Mouse (Mus musculus) MEL (cell line): ENCODE data around the gene Gramd1a. TPM values are rescaled to one million over a fixed set of nuclear protein-coding genes. Genes with fewer than 3 reads are reported as not detected.

ENCODE experiments used
- DNase-seq: peaks from one replicate; pipeline ENCODE4 v3.0.0; 2011; ENCODE audit warnings: low read depth, low spot score
- H3K27ac ChIP-seq: 2 replicates; pipeline ENCODE4 v1.5.1; 2012; ENCODE audit warnings: low read depth, mild to moderate bottlenecking, control low read depth, low read length, moderate library complexity; ENCODE audit not compliant: control insufficient read depth
- H3K27me3 ChIP-seq, 2 experiments: fragments of 150-350 bp in 1 of 2; sonication (generic) in 1 of 2; 2 replicates each; pipeline ENCODE4 v1.6.1; 2012; ENCODE audit warnings: low read length in 2 of 2, mild to moderate bottlenecking in 2 of 2, improper control_type of control experiment in 1 of 2, moderate library complexity in 1 of 2; ENCODE audit not compliant: insufficient read depth in 2 of 2, control insufficient read depth in 1 of 2
- H3K36me3 ChIP-seq, 2 experiments: 2 replicates each; pipeline ENCODE4 v1.6.1; 2012 to 2014; ENCODE audit warnings: low read length in 2 of 2, improper control_type of control experiment in 1 of 2, inconsistent platforms in 1 of 2, mild to moderate bottlenecking in 1 of 2; ENCODE audit not compliant: insufficient read depth in 2 of 2, control insufficient read depth in 1 of 2
- H3K4me1 ChIP-seq, 2 experiments: fragments of 150-350 bp in 1 of 2; sonication (generic) in 1 of 2; 2 replicates each; pipeline ENCODE4 v1.6.1; 2012; ENCODE audit warnings: low read length in 2 of 2, improper control_type of control experiment in 1 of 2, mild to moderate bottlenecking in 1 of 2; ENCODE audit not compliant: insufficient read depth in 2 of 2, control insufficient read depth in 1 of 2
- H3K4me3 ChIP-seq, 2 experiments: fragments of 150-350 bp in 1 of 2; sonication (generic) in 1 of 2; 2 replicates each; pipeline ENCODE4 v1.5.1; 2012; ENCODE audit warnings: low read depth in 2 of 2, low read length in 2 of 2, mild to moderate bottlenecking in 2 of 2, moderate library complexity in 2 of 2, control low read depth in 1 of 2, improper control_type of control experiment in 1 of 2; ENCODE audit not compliant: control insufficient read depth in 1 of 2, insufficient read depth in 1 of 2
- H3K79me2 ChIP-seq: 2 replicates; pipeline ENCODE4 v1.6.1; 2012; ENCODE audit warnings: mild to moderate bottlenecking, low read length, moderate library complexity; ENCODE audit not compliant: control insufficient read depth, poor library complexity, insufficient read depth
- H3K9ac ChIP-seq: 2 replicates; pipeline ENCODE4 v1.6.1; 2012; ENCODE audit warnings: low read depth, mild to moderate bottlenecking, control low read depth, low read length, moderate library complexity; ENCODE audit not compliant: control insufficient read depth, poor library complexity, severe bottlenecking
- H3K9me3 ChIP-seq: fragments of 150-350 bp; sonication (generic); replicated peaks from 2 replicates; pipeline ENCODE4 v1.6.1; 2012; ENCODE audit warnings: mild to moderate bottlenecking, low read length, improper control_type of control experiment, moderate library complexity; ENCODE audit not compliant: insufficient read depth
- BHLHE40 ChIP-seq: IDR thresholded peaks from 2 replicates; pipeline ENCODE4 v1.6.1; 2012; ENCODE audit warnings: low read depth, mild to moderate bottlenecking, inconsistent platforms, low read length, improper control_type of control experiment, borderline replicate concordance
- CTCF ChIP-seq, 3 experiments: IDR thresholded peaks in 2 of 3; conservative IDR thresholded peaks in 1 of 3; 2 replicates each; pipeline ENCODE4 v1.5.1; 2011 to 2012; ENCODE audit warnings: low read length in 3 of 3, low read depth in 2 of 3, mild to moderate bottlenecking in 2 of 3, improper control_type of control experiment in 1 of 3, inconsistent platforms in 1 of 3, mixed read lengths in 1 of 3, moderate library complexity in 1 of 3; ENCODE audit not compliant: control insufficient read depth in 1 of 3, insufficient read depth in 1 of 3, poor library complexity in 1 of 3, severe bottlenecking in 1 of 3
- E2F4 ChIP-seq: IDR thresholded peaks from 2 replicates; pipeline ENCODE4 v1.6.1; 2011; ENCODE audit warnings: low read depth, low read length, improper control_type of control experiment, borderline replicate concordance
- EP300 ChIP-seq, 2 experiments: IDR thresholded peaks; 2 replicates each; pipeline ENCODE4 v1.6.1; 2011; ENCODE audit warnings: improper control_type of control experiment in 2 of 2, low read length in 2 of 2, low read depth in 1 of 2, mild to moderate bottlenecking in 1 of 2
- ETS1 ChIP-seq: IDR thresholded peaks from 2 replicates; pipeline ENCODE4 v1.6.1; 2012; ENCODE audit warnings: low read depth, mild to moderate bottlenecking, inconsistent platforms, low read length, improper control_type of control experiment, moderate library complexity
- GABPA ChIP-seq: IDR thresholded peaks from 2 replicates; pipeline ENCODE4 v1.6.1; 2012; ENCODE audit warnings: low read depth, mild to moderate bottlenecking, inconsistent platforms, low read length, improper control_type of control experiment, moderate library complexity
- GATA1 ChIP-seq: IDR thresholded peaks from 2 replicates; pipeline ENCODE4 v1.6.1; 2011; ENCODE audit warnings: low read depth, low read length, improper control_type of control experiment
- KAT2A ChIP-seq: conservative IDR thresholded peaks from 2 replicates; pipeline ENCODE4 v1.6.1; 2012; ENCODE audit warnings: low read depth, low read length, improper control_type of control experiment, inconsistent platforms
- MAFK ChIP-seq: IDR thresholded peaks from 2 replicates; pipeline ENCODE4 v1.6.1; 2011; ENCODE audit warnings: low read depth, mild to moderate bottlenecking, low read length, improper control_type of control experiment, borderline replicate concordance
- MAX ChIP-seq: IDR thresholded peaks from 2 replicates; pipeline ENCODE4 v1.6.1; 2011; ENCODE audit warnings: low read length, improper control_type of control experiment
- MEF2A ChIP-seq: IDR thresholded peaks from 2 replicates; pipeline ENCODE4 v1.6.1; 2014; ENCODE audit warnings: low read depth, mild to moderate bottlenecking, inconsistent platforms, low read length, improper control_type of control experiment; ENCODE audit not compliant: poor library complexity, insufficient replicate concordance, severe bottlenecking; ENCODE audit errors: extremely low read depth
- MXI1 ChIP-seq: IDR thresholded peaks from 2 replicates; pipeline ENCODE4 v1.6.1; 2011; ENCODE audit warnings: mild to moderate bottlenecking, low read depth, low read length, improper control_type of control experiment
- MYC ChIP-seq: IDR thresholded peaks from 2 replicates; pipeline ENCODE4 v1.6.1; 2011; ENCODE audit warnings: low read depth, mild to moderate bottlenecking, low read length, improper control_type of control experiment, moderate library complexity
- NELFE ChIP-seq: IDR thresholded peaks from 2 replicates; pipeline ENCODE4 v1.6.1; 2011; ENCODE audit warnings: low read depth, low read length, improper control_type of control experiment
- POLR2A ChIP-seq, 2 experiments: IDR thresholded peaks; 2 replicates each; pipeline ENCODE4 v1.6.1; 2011 to 2012; ENCODE audit warnings: low read length in 2 of 2, mild to moderate bottlenecking in 2 of 2, control low read depth in 1 of 2, improper control_type of control experiment in 1 of 2, low read depth in 1 of 2, moderate library complexity in 1 of 2; ENCODE audit not compliant: control insufficient read depth in 1 of 2, insufficient read depth in 1 of 2, poor library complexity in 1 of 2
- POLR2AphosphoS2 ChIP-seq: IDR thresholded peaks from 2 replicates; pipeline ENCODE4 v1.6.1; 2011; ENCODE audit warnings: low read length, improper control_type of control experiment
- POLR2AphosphoS5 ChIP-seq: IDR thresholded peaks from 2 replicates; pipeline ENCODE4 v1.6.1; 2012; ENCODE audit warnings: low read depth, borderline replicate concordance, mild to moderate bottlenecking, inconsistent platforms, low read length, moderate library complexity, mixed read lengths
- RAD21 ChIP-seq: IDR thresholded peaks from 2 replicates; pipeline ENCODE4 v1.6.1; 2011; ENCODE audit warnings: mild to moderate bottlenecking, low read depth, low read length, improper control_type of control experiment
- RCOR1 ChIP-seq: IDR thresholded peaks from 2 replicates; pipeline ENCODE4 v1.6.1; 2012; ENCODE audit warnings: low read depth, mild to moderate bottlenecking, inconsistent platforms, low read length, improper control_type of control experiment
- SIN3A ChIP-seq: IDR thresholded peaks from 2 replicates; pipeline ENCODE4 v1.6.1; 2012; ENCODE audit warnings: low read length, improper control_type of control experiment, inconsistent platforms
- SMC3 ChIP-seq: IDR thresholded peaks from 2 replicates; pipeline ENCODE4 v1.6.1; 2011; ENCODE audit warnings: low read depth, low read length, improper control_type of control experiment
- TAL1 ChIP-seq: IDR thresholded peaks from 2 replicates; pipeline ENCODE4 v1.6.1; 2012; ENCODE audit warnings: mild to moderate bottlenecking, inconsistent platforms, low read length, moderate library complexity, mixed read lengths
- USF1 ChIP-seq: IDR thresholded peaks from 2 replicates; pipeline ENCODE4 v1.6.1; 2014; ENCODE audit warnings: low read depth, mild to moderate bottlenecking, inconsistent platforms, low read length, improper control_type of control experiment, moderate library complexity
- ZMIZ1 ChIP-seq: IDR thresholded peaks from 2 replicates; pipeline ENCODE4 v1.6.1; 2012; ENCODE audit warnings: low read depth, mild to moderate bottlenecking, inconsistent platforms, low read length, improper control_type of control experiment, moderate library complexity
- polyA plus RNA-seq, 2 experiments: library from polyadenylated mRNA; stranded (reverse) in 1 of 2; unstranded in 1 of 2; fragments of >175 nt in 1 of 2; fragments of >200 nt in 1 of 2; gene quantifications; 2 replicates each; pipeline versions ENCODE4 v1.2.1 to v1.2.4; 2012; ENCODE audit warnings: low replicate concordance in 2 of 2, low read depth in 1 of 2; ENCODE audit not compliant: insufficient read length in 2 of 2, insufficient read depth in 1 of 2, missing spikeins in 1 of 2
- total RNA-seq: library from RNA; depleted of rRNA; stranded (reverse); fragments of 300-350 nt; gene quantifications from 2 replicates; pipeline ENCODE4 v1.2.3, GENCODE M21; 2012

Gramd1a gene
- total and polyA plus RNA-seq, 3 experiments = 21.8 to 65.7 TPM; not detected in 1

DNA sequence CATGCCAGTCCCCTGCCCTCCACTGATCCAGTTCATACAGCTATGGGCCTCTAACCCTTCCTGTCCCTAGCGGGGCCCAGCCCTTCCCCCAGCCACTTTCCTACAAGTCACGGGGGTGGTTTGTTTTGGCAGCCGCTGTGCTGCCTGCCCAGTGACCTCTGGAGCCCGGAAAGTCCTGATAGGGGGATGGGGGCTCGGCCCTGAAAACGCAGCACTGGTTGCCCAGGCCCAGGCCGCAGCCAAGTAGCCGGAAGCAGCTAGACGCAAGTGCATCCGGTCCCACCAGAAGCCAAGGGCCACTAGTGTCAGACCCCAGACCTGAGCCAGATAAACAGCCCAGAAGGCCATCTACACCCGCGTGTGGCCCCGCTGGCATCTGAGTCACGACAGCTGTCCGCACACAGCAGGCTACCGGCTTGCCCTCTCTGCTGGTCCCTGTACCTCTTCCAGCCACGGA, 40.1 kb downstream of the Gramd1a start:
- H3K27me3 ChIP-seq = no peaks in the 10 kb centered on the region
- TF ChIP-seq CTCF (IDR thresholded peaks at IDR 0.05 in 2 of 3, conservative IDR thresholded peaks at IDR 0.05 in 1 of 3; ENCODE audit: control insufficient read depth in 1 of 3, insufficient read depth in 1 of 3, low read depth in 2 of 3, low read length in 3 of 3, poor library complexity in 1 of 3, severe bottlenecking in 1 of 3) (no peak), SIN3A (no peak), EP300 (IDR thresholded peaks at IDR 0.05; ENCODE audit: low read depth in 1 of 2, low read length in 2 of 2) (no peak), MXI1 (no peak), SMC3 (no peak), MEF2A (no peak), TAL1 (no peak), MYC (no peak), RAD21 (no peak), ETS1 (no peak), KAT2A (no peak), POLR2AphosphoS5 (no peak), GABPA (no peak), POLR2A (IDR thresholded peaks at IDR 0.05; ENCODE audit: control insufficient read depth in 1 of 2, insufficient read depth in 1 of 2, low read depth in 1 of 2, low read length in 2 of 2, poor library complexity in 1 of 2) (no peak), RCOR1 (no peak), GATA1 (no peak), ZMIZ1 (no peak), USF1 (no peak), MAFK (no peak), BHLHE40 (no peak)
- DNase-seq = no peak
- H3K4me3 ChIP-seq = no peak overlapping the region
- no peak overlapping the region for H3K9ac ChIP-seq
- peaks cover 0 to 4% of the 10 kb centered on the region in 2 experiments; a peak in 2 of 4 replicates for H3K36me3 ChIP-seq
- no peak overlapping the region for H3K27ac ChIP-seq
- H3K4me1 ChIP-seq = peaks cover 4 to 14% of the 10 kb centered on the region in 2 experiments
- H3K9me3 ChIP-seq = no peaks in the 10 kb centered on the region
- H3K79me2 ChIP-seq = no peaks in the 10 kb centered on the region

DNA sequence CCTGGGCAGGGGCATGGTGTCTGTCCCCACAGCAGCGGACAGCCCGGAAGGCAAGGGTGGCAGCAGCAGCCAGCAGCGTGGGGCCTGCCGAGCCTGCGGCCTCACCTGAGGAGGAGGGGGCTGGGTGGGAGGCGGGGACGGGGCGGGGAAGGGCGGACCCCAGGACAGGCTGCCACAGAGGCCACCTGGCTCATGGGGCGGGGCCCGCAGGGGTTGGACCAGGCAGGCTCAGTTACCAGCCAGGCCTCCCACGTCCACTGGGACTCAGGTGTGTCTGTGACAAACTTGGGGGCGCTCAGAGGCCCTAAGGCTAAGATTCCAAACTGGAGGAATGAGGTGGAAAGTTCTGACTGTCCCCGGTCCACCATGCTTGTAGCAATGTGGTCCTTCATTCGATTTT, 40.5 kb downstream of the Gramd1a start, which contains the start of gene Hpn:
TSS of gene Hpn (minus strand) at position 109 of the 400 bp plus-strand sequence.
- no peak within 1 kb of the TSS for H3K4me3 ChIP-seq

More for the DNA sequence above, 40.5 kb downstream of the Gramd1a start, which contains the start of gene Hpn:
- Histone ChIP-seq H3K79me2 (no peaks in the 10 kb centered on the region), H3K9me3 (no peaks in the 10 kb centered on the region), H3K9ac (no peak within 1 kb of the TSS), H3K36me3 (peaks cover 0 to 8% of the 10 kb centered on the region in 2 experiments; a peak in 2 of 4 replicates), H3K27ac (no peak within 1 kb of the TSS), H3K27me3 (no peaks in the 10 kb centered on the region), H3K4me1 (peaks cover 4 to 17% of the 10 kb centered on the region in 2 experiments)
- DNase-seq = no peak
- TF ChIP-seq POLR2AphosphoS2 = no peak
- no peak for TF ChIP-seq E2F4
- TF ChIP-seq MAX = no peak
- TF ChIP-seq NELFE = no peak
- no peak for TF ChIP-seq BHLHE40
- TF ChIP-seq RAD21 = no peak
